Mouse (Mus musculus) hindbrain, embryonic 12.5 days (tissue): ENCODE measurements around the gene Ankrd31. TPM values are rescaled to one million over a fixed set of nuclear protein-coding genes. Genes with fewer than 3 reads are reported as not detected.
"Not testable (repeated sequence)": the region's sequence is repeated elsewhere in the genome, so short reads cannot be mapped to it uniquely, and the experiment has no call there.

Source experiments
- ATAC-seq: fragments of 200-750 bp; cut with Nextera tagmentation; 2 replicates; pipeline ENCODE4 v1.8.0; 2017; ENCODE audit warnings: moderate TSS enrichment; ENCODE audit not compliant: low FRiP score
- H3K27ac ChIP-seq: fragments of 300-500 bp; sonication (generic); 2 replicates; pipeline ENCODE4 v1.5.1; 2016; ENCODE audit warnings: mild to moderate bottlenecking
- H3K27me3 ChIP-seq: fragments of 300-500 bp; sonication (generic); 2 replicates; pipeline ENCODE4 v1.6.1; 2016; ENCODE audit warnings: mild to moderate bottlenecking
- H3K36me3 ChIP-seq: fragments of 300-500 bp; sonication (generic); 2 replicates; pipeline ENCODE4 v1.6.1; 2016; ENCODE audit warnings: mild to moderate bottlenecking
- H3K4me1 ChIP-seq: fragments of 300-500 bp; sonication (generic); 2 replicates; pipeline ENCODE4 v1.6.1; 2016
- H3K4me2 ChIP-seq: fragments of 300-500 bp; sonication (generic); replicated peaks from 2 replicates; pipeline ENCODE4 v1.6.1; 2016; ENCODE audit warnings: mild to moderate bottlenecking
- H3K4me3 ChIP-seq: fragments of 300-500 bp; sonication (generic); 2 replicates; pipeline ENCODE4 v1.5.1; 2016; ENCODE audit warnings: mild to moderate bottlenecking
- H3K9ac ChIP-seq: fragments of 300-500 bp; sonication (generic); 2 replicates; pipeline ENCODE4 v1.6.1; 2016; ENCODE audit warnings: mild to moderate bottlenecking, moderate library complexity
- H3K9me3 ChIP-seq: fragments of 300-500 bp; sonication (generic); replicated peaks from 2 replicates; pipeline ENCODE4 v1.6.1; 2016; ENCODE audit warnings: mild to moderate bottlenecking
- WGBS: fragments of 180-500 bp; shearing (Covaris S2); methylation state at CpG from one replicate; pipeline ENCODE4 v1.1.7; 2016; 5-methylcytosine and 5-hydroxymethylcytosine counted together
- polyA plus RNA-seq: library from polyadenylated mRNA; unstranded; fragments of >200 nt; fragmentation: Nextera tagmentation; extraction: Ambion mirVana; gene quantifications from 2 replicates; pipeline ENCODE4 v1.2.1, GENCODE M21; 2016

The Ankrd31 gene
- polyA plus RNA-seq, 1 experiment from 2014 or later = not detected

DNA sequence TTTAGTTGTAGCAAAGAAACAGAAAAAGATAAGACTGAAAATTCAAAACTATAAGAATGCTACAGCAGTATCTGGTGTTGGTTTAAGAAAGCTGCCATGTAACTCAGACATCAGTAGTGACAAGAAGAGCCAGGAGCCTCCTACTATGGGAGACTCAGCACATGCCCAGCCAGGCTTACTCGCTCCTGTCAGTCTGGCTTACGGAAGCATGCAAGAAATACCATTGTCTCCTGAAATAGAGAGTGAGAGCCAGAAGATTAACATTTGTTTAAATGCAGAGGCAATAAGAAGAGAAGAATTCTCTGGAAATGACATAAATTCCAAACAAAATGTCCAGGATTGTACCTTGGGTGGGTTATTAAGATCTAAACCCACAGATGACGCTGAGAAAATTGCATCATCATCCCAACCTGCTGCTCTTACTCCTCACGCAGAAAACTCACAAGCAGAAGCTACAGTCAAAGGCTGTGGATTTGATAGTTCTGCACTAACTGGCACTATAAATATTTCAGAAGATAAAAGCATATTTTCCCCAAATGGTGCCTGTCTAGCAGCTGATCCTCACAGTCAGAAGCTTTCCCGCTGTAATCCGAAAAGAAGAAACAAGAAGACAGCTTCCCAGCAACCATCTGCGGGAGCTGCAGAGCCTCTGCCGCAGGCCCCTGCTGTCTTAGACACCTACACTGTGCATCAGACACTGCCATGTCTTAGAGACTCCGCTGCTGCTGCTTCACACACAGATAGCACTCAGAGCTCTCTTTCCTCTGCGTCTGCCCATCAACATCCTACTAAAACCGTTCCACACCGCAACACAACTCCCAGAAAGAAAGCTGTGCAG is 130.4 kb downstream of the Ankrd31 start:
- no peaks in the 10 kb centered on the region for H3K4me1 ChIP-seq
- no peak overlapping the region for H3K4me2 ChIP-seq
- no peak overlapping the region for H3K27ac ChIP-seq
- no peak overlapping the region for H3K4me3 ChIP-seq
- ATAC-seq = no peak
- no peaks in the 10 kb centered on the region for H3K27me3 ChIP-seq
- WGBS = 73% methylated on average over 12 of the region's 12 CpGs
- H3K9ac ChIP-seq = no peak overlapping the region
- H3K36me3 ChIP-seq = no peaks in the 10 kb centered on the region
- no peaks in the 10 kb centered on the region for H3K9me3 ChIP-seq

DNA sequence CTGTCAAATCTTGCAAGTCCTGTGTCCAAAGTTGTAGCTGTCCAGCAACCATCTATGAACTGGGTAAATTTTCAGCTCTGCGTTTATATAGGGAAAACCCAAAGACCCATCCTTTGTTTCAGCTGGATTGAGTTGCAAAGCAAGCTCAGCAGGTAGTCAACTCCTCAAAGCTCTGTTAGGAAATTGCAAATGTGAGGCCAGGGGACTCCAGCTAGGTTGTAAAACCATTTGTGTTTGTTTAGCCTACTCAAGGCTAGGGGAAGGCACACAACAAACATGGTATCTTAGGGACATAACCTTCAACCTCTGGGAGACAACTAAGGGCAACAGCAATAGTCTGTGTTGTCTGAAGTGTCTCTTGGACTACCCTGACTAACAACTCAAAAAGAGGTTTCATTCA is 136.5 kb downstream of the Ankrd31 start:
- H3K27ac ChIP-seq = no peak overlapping the region

DNA sequence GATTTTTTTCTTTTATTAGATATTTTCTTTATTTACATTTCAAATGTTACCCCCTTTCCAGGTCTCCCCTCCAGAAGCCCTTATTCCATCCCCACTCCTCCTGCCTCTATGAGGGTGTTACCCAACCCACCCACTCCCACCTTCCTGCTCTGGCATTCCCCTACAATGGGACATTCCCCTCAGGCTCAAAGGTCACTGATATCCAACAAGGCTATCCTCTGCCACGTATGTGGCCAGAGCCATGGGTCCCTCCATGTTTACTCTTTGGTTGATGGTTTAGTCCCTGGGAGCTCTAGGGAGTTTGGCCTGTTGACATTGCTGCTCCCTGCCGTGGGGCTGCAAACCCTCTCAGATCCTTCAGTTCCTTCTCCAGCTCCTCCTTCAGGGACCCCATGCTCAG is 141.9 kb downstream of the Ankrd31 start:
- Histone ChIP-seq H3K9ac (no peak overlapping the region), H3K4me1 (no peaks in the 10 kb centered on the region), H3K27ac (no peak overlapping the region), H3K9me3 (no peaks in the 10 kb centered on the region), H3K27me3 (no peaks in the 10 kb centered on the region), H3K4me3 (no peak overlapping the region), H3K36me3 (no peaks in the 10 kb centered on the region), H3K4me2 (no peak overlapping the region)
- no peak for ATAC-seq
- WGBS = 65% methylated on average over 2 of the region's 2 CpGs

More for the DNA sequence above, 136.5 kb downstream of the Ankrd31 start:
- Histone ChIP-seq H3K9ac (no peak overlapping the region), H3K4me3 (no peak overlapping the region), H3K36me3 (no peaks in the 10 kb centered on the region), H3K4me1 (no peaks in the 10 kb centered on the region), H3K27me3 (no peaks in the 10 kb centered on the region), H3K9me3 (no peaks in the 10 kb centered on the region), H3K4me2 (no peak overlapping the region)
- 28% methylated on average over 1 of the region's 1 CpGs for WGBS
- ATAC-seq = no peak

DNA sequence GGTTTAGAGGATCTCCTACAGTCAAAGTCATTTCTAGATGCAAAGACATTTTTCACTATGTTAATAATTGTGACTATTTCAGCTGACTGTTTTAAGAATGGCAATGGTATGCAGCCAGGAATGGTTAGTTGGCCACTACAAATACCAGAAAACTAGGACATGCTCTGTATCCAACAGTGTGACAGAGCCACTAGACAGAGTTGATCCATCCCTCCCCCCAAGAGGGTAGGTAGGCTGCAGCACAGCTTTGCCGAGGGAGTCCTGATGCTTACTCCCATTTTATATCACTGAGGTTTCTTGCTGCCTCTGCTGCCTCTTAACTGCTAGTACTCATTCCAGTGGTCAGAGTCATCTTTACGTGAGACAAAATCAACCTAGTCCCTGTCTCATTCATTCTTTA is 147.1 kb downstream of the Ankrd31 start:
- no peak overlapping the region for H3K4me2 ChIP-seq
- H3K9me3 ChIP-seq = no peaks in the 10 kb centered on the region
- no peaks in the 10 kb centered on the region for H3K36me3 ChIP-seq
- no peaks in the 10 kb centered on the region for H3K4me1 ChIP-seq
- no peak overlapping the region for H3K27ac ChIP-seq
- no peaks in the 10 kb centered on the region for H3K27me3 ChIP-seq
- no peak overlapping the region for H3K4me3 ChIP-seq
- WGBS = 89% methylated on average over 2 of the region's 2 CpGs
- ATAC-seq = no peak
- no peak overlapping the region for H3K9ac ChIP-seq

DNA sequence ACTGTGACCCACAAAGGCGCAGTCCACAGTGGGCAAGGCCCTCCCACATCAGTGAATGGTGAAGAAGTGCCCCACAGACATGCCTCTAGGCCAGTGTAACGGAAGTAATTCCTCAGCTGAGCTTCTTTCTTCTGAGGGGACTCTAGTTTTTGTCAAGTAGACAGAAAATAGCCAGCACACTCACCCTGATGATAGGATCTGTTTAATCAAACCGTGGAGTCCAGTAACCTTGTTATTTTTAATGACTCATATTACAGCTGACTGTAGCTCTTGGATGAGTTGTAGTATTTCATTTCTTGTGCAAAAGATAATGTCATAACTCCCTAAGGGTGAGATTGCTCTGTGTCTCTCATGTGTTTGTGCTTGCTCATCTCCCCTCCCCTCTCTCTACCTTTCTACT is 158.6 kb downstream of the Ankrd31 start:
- Histone ChIP-seq H3K36me3 (no peaks in the 10 kb centered on the region), H3K27me3 (no peaks in the 10 kb centered on the region), H3K27ac (no peak overlapping the region), H3K9ac (no peak overlapping the region), H3K9me3 (no peaks in the 10 kb centered on the region), H3K4me1 (no peaks in the 10 kb centered on the region), H3K4me2 (no peak overlapping the region), H3K4me3 (no peak overlapping the region)
- no peak for ATAC-seq
- 71% methylated on average over 3 of the region's 3 CpGs for WGBS

DNA sequence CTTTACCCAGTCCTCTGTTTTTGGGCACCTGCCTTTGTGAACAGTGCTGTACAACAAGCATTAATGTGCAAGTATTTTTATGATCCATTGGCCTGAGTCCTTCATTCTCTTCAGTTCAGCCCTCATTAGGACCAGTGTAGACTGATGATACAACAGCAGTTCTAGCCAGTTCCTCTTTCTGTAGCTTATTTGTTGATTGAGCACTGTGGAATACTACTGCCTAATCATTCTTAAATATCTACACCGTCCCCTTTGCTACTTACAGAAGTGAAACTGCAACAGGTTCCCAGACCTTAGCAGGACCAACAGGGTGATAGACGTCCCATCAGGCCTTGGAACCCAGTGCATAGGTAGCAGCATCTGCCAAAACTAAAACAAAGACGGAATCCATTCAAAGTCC is 163.1 kb downstream of the Ankrd31 start:
- WGBS = 88% methylated on average over 3 of the region's 3 CpGs
- H3K27me3 ChIP-seq = no peaks in the 10 kb centered on the region
- no peak overlapping the region for H3K4me2 ChIP-seq
- H3K27ac ChIP-seq = no peak overlapping the region
- H3K36me3 ChIP-seq = no peaks in the 10 kb centered on the region
- H3K9me3 ChIP-seq = no peaks in the 10 kb centered on the region
- no peak for ATAC-seq
- H3K9ac ChIP-seq = no peak overlapping the region
- H3K4me1 ChIP-seq = no peaks in the 10 kb centered on the region
- no peak overlapping the region for H3K4me3 ChIP-seq

DNA sequence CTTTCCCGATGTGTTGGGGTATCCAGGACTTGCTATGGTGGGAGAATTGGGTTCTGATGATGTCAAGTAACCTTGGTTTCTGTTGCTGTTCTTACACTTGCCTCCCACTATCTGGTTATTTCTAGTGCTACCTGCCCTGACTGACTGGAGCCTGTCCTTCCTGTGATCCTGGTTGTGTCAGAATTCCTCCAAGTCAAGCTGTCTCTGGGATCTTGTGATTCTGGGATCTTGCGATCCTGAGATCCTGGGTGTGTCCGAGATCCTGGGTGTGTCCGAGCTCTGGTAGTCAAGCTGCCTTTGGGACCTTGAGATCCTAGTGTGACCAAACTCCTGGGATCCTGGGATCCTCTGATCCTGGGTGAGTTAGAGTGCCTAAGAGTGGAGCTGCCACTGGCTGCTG is 175.1 kb downstream of the Ankrd31 start:
- peaks cover 44% of the 10 kb centered on the region for H3K27me3 ChIP-seq
- not testable (repeated sequence) for H3K9ac ChIP-seq, H3K9me3 ChIP-seq, H3K27ac ChIP-seq, H3K36me3 ChIP-seq, H3K4me2 ChIP-seq, ATAC-seq, H3K4me3 ChIP-seq
- WGBS = 94% methylated on average over 4 of the region's 4 CpGs
- peaks cover 14% of the 10 kb centered on the region for H3K4me1 ChIP-seq

DNA sequence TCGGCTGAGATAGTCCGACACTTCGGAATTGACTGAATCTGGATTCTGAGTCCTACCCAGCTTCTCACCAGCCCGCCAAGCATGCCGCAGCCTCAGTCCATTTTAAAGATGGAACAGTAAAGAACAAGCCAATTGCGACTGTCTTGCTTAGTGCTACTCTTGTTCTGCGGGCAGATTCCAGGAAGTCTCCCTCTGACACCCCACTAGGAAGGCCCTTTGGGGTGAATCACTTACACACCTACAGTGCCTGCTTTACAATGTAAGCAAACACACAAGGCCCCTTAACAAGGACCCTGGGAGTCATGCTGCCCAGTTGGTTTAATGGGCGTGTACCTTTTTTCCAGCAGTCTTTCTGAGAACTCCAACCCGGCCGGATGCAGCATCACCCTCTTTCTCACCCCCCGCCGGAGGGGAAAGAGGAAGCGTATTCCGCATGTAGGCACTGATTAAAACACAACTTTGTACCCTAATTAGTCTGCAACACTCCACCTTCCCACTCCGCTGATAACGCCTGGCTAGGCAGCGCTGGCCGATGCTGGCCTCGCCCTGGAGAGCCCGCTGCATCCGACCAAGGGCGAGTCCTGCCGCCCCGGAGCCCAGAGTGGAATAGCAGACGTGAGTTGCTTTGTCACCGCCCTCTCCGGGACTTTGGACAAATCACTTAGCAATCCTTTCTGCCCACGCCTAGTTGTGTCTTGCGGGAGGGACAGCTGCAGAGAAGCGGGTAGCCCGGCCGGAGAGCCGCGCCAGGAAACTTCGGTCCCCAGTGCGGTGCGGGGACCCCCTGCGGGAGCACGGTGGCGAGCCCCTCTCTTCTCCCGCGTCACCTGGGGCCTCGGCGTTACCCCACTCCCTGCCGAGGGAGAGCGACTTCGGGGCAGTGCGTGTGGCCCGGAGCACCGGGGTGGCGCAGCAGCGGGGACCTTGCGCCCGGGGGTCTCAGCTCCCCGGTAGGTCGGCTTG is 176.2 kb downstream of the Ankrd31 start, which contains the start of gene Gcnt4:
TSS of gene Gcnt4 (plus strand) at position 691 of the 963 bp plus-strand sequence.
- H3K4me2 ChIP-seq = peak within 1 kb of the TSS; percentile 100
- no peak within 1 kb of the TSS for H3K27ac ChIP-seq
- H3K9ac ChIP-seq = peak within 1 kb of the TSS; percentile 64
- H3K4me3 ChIP-seq = peak within 1 kb of the TSS; percentile 68
- H3K9me3 ChIP-seq = no peaks in the 10 kb centered on the region
- 9% methylated on average over 56 of the region's 56 CpGs for WGBS
- peak; percentile 74 for ATAC-seq
- no peaks in the 10 kb centered on the region for H3K36me3 ChIP-seq
- H3K27me3 ChIP-seq = peaks cover 48% of the 10 kb centered on the region
- H3K4me1 ChIP-seq = peaks cover 24% of the 10 kb centered on the region

DNA sequence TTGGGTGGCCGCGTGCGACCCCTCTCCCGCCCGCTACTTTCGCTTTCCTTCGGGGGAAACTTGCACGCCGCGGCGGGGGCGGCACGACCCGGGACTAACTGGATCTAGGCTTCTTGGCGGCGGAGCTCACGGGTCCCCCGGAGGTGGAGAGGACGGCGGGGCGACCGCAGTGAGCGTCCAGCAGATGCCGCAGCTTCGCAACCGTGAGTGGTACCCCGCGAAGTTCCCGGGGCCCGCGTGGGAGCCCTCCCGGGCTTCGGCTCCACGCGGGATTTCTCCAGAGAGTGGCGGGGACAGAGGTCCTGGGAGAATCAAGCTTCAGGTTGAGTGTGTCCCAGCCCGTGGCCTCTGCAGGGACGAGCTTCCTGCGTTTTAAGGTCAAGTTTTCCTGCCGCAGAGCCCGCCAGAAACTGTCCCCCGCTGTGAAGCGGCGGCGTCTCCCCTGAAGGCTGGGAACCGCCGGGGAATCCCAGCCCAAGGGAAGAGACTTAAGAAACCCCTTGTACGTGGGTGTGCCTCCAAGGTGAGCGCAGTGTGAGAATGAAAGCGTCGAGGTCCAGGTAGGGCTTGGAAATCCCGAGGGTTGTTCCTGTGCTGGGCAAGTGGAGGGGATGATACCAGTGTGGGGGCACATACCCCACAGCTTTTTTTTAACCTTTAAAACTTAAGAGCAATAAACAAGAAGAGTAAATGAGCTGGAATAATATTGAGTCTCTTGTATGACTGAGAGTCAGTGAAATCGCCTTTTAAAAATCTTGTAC is 177.1 kb downstream of the Ankrd31 start:
- Histone ChIP-seq H3K36me3 (no peaks in the 10 kb centered on the region), H3K27me3 (peaks cover 48% of the 10 kb centered on the region), H3K4me2 (peak overlapping the region; percentile 100), H3K4me3 (peak overlapping the region; percentile 68), H3K9ac (peak overlapping the region; percentile 64), H3K27ac (no peak overlapping the region), H3K4me1 (peaks cover 24% of the 10 kb centered on the region), H3K9me3 (no peaks in the 10 kb centered on the region)
- WGBS = under 1% methylated on average over 50 of the region's 53 CpGs
- ATAC-seq = peak; percentile 64

DNA sequence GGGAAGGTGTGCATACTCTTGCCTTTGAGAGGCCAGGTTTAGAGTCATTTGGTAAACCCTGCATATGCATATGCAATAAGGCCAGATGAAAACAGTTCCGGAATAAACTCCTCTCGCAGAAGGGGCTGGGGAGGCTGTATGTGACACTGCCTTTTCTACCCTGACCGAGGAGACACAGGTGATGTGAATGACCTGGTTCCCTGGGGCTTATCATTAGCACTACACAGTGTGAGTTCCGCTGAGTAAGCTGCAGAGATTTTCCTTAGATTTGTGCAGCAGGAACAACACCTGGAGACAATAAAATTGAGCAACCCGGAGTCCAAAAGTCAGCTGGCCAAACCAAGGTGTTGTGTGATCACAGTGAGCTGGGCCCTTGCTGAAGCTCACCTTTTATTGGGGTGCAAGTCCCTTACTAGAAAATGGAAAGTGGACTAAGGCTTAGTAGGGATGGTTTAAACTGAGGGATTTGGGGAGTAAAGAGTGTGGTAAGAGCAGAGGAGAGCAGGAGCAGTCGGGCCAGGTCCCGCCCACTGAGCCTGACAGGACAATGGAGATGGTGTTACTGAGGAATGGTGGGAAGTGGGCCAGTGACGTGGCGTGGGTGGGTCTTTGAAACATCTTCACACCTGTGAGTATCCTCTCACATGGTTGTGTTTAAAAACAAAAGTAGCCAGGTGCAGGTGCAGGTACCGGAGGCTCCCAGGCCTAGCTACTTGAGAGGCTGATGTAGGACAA is 178.1 kb downstream of the Ankrd31 start:
- H3K4me2 ChIP-seq = no peak overlapping the region
- H3K9ac ChIP-seq = no peak overlapping the region
- no peaks in the 10 kb centered on the region for H3K9me3 ChIP-seq
- H3K4me1 ChIP-seq = peaks cover 24% of the 10 kb centered on the region
- WGBS = 40% methylated on average over 10 of the region's 10 CpGs
- ATAC-seq = no peak
- peaks cover 48% of the 10 kb centered on the region for H3K27me3 ChIP-seq
- H3K4me3 ChIP-seq = no peak overlapping the region
- no peaks in the 10 kb centered on the region for H3K36me3 ChIP-seq
- H3K27ac ChIP-seq = no peak overlapping the region

DNA sequence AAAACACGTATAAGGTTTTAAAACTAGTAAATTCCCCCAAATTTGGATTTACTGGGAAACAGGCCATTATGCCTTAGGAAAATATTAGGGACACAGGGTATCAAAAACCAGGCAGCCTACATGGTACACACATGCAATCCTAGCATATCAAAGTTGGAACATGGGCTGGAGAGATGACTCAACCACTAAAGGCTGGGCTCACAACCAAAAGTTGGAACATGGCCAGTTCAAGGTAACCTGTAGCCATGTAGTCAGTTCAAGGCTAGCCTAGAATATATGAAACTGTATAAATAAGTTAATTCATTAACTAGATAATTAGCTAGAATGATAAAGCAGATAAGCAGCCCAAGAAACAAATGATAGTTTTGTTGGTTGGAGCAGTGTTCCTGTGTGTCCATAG is 179.7 kb downstream of the Ankrd31 start:
- Histone ChIP-seq H3K9me3 (no peaks in the 10 kb centered on the region), H3K4me3 (no peak overlapping the region), H3K4me2 (no peak overlapping the region), H3K36me3 (no peaks in the 10 kb centered on the region), H3K4me1 (peaks cover 24% of the 10 kb centered on the region), H3K9ac (no peak overlapping the region), H3K27ac (no peak overlapping the region), H3K27me3 (peaks cover 48% of the 10 kb centered on the region)
- WGBS = 88% methylated on average over 1 of the region's 1 CpGs
- ATAC-seq = no peak
